Mouse (Mus musculus): ENCODE results near the gene Lgr5. TPM values are rescaled to one million over a fixed set of nuclear protein-coding genes. Genes with fewer than 3 reads are reported as not detected.

The Lgr5 gene
- polyA plus RNA-seq, 1 experiment from 2014 or later, result 8.7 TPM

- Histone ChIP-seq H3K36me3 (ENCODE audit: control insufficient read depth, insufficient read depth, low read length) (no peaks in the 10 kb centered on the region), H3K9me3 (ENCODE audit: control insufficient read depth, low read length) (no peaks in the 10 kb centered on the region), H3K9ac (ENCODE audit: low read length) (no peak overlapping the region), H3K4me3 (ENCODE audit: low read depth, low read length) (no peak overlapping the region), H3K27ac (ENCODE audit: low read depth) (no peak overlapping the region), H3K27me3 (replicated peaks; ENCODE audit: control insufficient read depth, insufficient read depth, low read length) (no peaks in the 10 kb centered on the region), H3K4me2 (ENCODE audit: low read length) (no peak overlapping the region), H3K4me1 (replicated peaks; ENCODE audit: control insufficient read depth, insufficient read depth, low read length) (no peaks in the 10 kb centered on the region)
- ATAC-seq (replicated peaks; ENCODE audit: low FRiP score, low TSS enrichment, low read depth) (no peak; the same call in 1 of the 2 replicates), DNase-seq (ENCODE audit: low spot score) (no peak)
- 65% methylated on average over 12 of the region's 12 CpGs for WGBS
Measured at GRCm38 (mm10) chr10:115561136-115561880, 26.3 kb downstream of the Lgr5 start.

- DNase-seq (ENCODE audit: low spot score) (no peak), ATAC-seq (replicated peaks; ENCODE audit: low FRiP score, low TSS enrichment, low read depth) (no peak)
- no peak overlapping the region for H3K4me2 ChIP-seq (ENCODE audit: low read length)
- H3K9me3 ChIP-seq (ENCODE audit: control insufficient read depth, low read length), result no peaks in the 10 kb centered on the region
- 46% methylated on average over 12 of the region's 12 CpGs for WGBS
- no peak overlapping the region for H3K4me3 ChIP-seq (ENCODE audit: low read depth, low read length)
- no peaks in the 10 kb centered on the region for H3K27me3 ChIP-seq (replicated peaks; ENCODE audit: control insufficient read depth, insufficient read depth, low read length)
- no peak overlapping the region for H3K9ac ChIP-seq (ENCODE audit: low read length)
- H3K27ac ChIP-seq (ENCODE audit: low read depth), result no peak overlapping the region
- H3K36me3 ChIP-seq (ENCODE audit: control insufficient read depth, insufficient read depth, low read length), result no peaks in the 10 kb centered on the region
- no peaks in the 10 kb centered on the region for H3K4me1 ChIP-seq (replicated peaks; ENCODE audit: control insufficient read depth, insufficient read depth, low read length)
Measured at GRCm38 (mm10) chr10:115556738-115557242, 30.8 kb downstream of the Lgr5 start.

- ATAC-seq (replicated peaks; ENCODE audit: low FRiP score, low TSS enrichment, low read depth), result no peak
- 42% methylated on average over 2 of the region's 2 CpGs for WGBS
- no peaks in the 10 kb centered on the region for H3K9me3 ChIP-seq (ENCODE audit: control insufficient read depth, low read length)
Measured at GRCm38 (mm10) chr10:115555191-115555765, 32.3 kb downstream of the Lgr5 start.

GRCm38 (mm10) chr10:115553352-115554113, 34.0 kb downstream of the Lgr5 start:
- Histone ChIP-seq H3K4me3 (ENCODE audit: low read depth, low read length) (no peak overlapping the region), H3K4me1 (replicated peaks; ENCODE audit: control insufficient read depth, insufficient read depth, low read length) (no peaks in the 10 kb centered on the region), H3K4me2 (ENCODE audit: low read length) (no peak overlapping the region), H3K9me3 (ENCODE audit: control insufficient read depth, low read length) (no peaks in the 10 kb centered on the region), H3K27me3 (replicated peaks; ENCODE audit: control insufficient read depth, insufficient read depth, low read length) (no peaks in the 10 kb centered on the region), H3K27ac (ENCODE audit: low read depth) (no peak overlapping the region), H3K36me3 (ENCODE audit: control insufficient read depth, insufficient read depth, low read length) (no peaks in the 10 kb centered on the region), H3K9ac (ENCODE audit: low read length) (no peak overlapping the region)
- ATAC-seq (replicated peaks; ENCODE audit: low FRiP score, low TSS enrichment, low read depth), result no peak
- DNase-seq (ENCODE audit: low spot score), result no peak
- 82% methylated on average over 11 of the region's 11 CpGs for WGBS

More at GRCm38 (mm10) chr10:115555191-115555765, 32.3 kb downstream of the Lgr5 start:
- Histone ChIP-seq H3K4me1 (replicated peaks; ENCODE audit: control insufficient read depth, insufficient read depth, low read length) (no peaks in the 10 kb centered on the region), H3K4me2 (ENCODE audit: low read length) (no peak overlapping the region), H3K36me3 (ENCODE audit: control insufficient read depth, insufficient read depth, low read length) (no peaks in the 10 kb centered on the region), H3K27me3 (replicated peaks; ENCODE audit: control insufficient read depth, insufficient read depth, low read length) (no peaks in the 10 kb centered on the region), H3K27ac (ENCODE audit: low read depth) (no peak overlapping the region), H3K9ac (ENCODE audit: low read length) (no peak overlapping the region), H3K4me3 (ENCODE audit: low read depth, low read length) (no peak overlapping the region)
- DNase-seq (ENCODE audit: low spot score), result no peak

- Histone ChIP-seq H3K4me1 (replicated peaks; ENCODE audit: control insufficient read depth, insufficient read depth, low read length) (no peaks in the 10 kb centered on the region), H3K4me2 (ENCODE audit: low read length) (no peak overlapping the region), H3K27me3 (replicated peaks; ENCODE audit: control insufficient read depth, insufficient read depth, low read length) (no peaks in the 10 kb centered on the region), H3K27ac (ENCODE audit: low read depth) (no peak overlapping the region), H3K9ac (ENCODE audit: low read length) (no peak overlapping the region), H3K4me3 (ENCODE audit: low read depth, low read length) (no peak overlapping the region), H3K9me3 (ENCODE audit: control insufficient read depth, low read length) (no peaks in the 10 kb centered on the region), H3K36me3 (ENCODE audit: control insufficient read depth, insufficient read depth, low read length) (no peaks in the 10 kb centered on the region)
- WGBS, result 80% methylated on average over 3 of the region's 3 CpGs
- no peak for DNase-seq (ENCODE audit: low spot score)
- ATAC-seq (replicated peaks; ENCODE audit: low FRiP score, low TSS enrichment, low read depth), result no peak
Measured at GRCm38 (mm10) chr10:115551069-115551468, 36.5 kb downstream of the Lgr5 start.

GRCm38 (mm10) chr10:115550253-115550652, 37.3 kb downstream of the Lgr5 start:
- no peak overlapping the region for H3K9ac ChIP-seq (ENCODE audit: low read length)
- H3K27ac ChIP-seq (ENCODE audit: low read depth), result no peak overlapping the region
- 78% methylated on average over 7 of the region's 7 CpGs for WGBS
- no peaks in the 10 kb centered on the region for H3K9me3 ChIP-seq (ENCODE audit: control insufficient read depth, low read length)
- no peak for DNase-seq (ENCODE audit: low spot score)
- H3K36me3 ChIP-seq (ENCODE audit: control insufficient read depth, insufficient read depth, low read length), result no peaks in the 10 kb centered on the region
- H3K4me3 ChIP-seq (ENCODE audit: low read depth, low read length), result no peak overlapping the region
- H3K4me2 ChIP-seq (ENCODE audit: low read length), result no peak overlapping the region
- no peaks in the 10 kb centered on the region for H3K27me3 ChIP-seq (replicated peaks; ENCODE audit: control insufficient read depth, insufficient read depth, low read length)
- H3K4me1 ChIP-seq (replicated peaks; ENCODE audit: control insufficient read depth, insufficient read depth, low read length), result no peaks in the 10 kb centered on the region
- ATAC-seq (replicated peaks; ENCODE audit: low FRiP score, low TSS enrichment, low read depth), result no peak

- Histone ChIP-seq H3K4me2 (ENCODE audit: low read length) (no peak overlapping the region), H3K4me1 (replicated peaks; ENCODE audit: control insufficient read depth, insufficient read depth, low read length) (no peaks in the 10 kb centered on the region), H3K36me3 (ENCODE audit: control insufficient read depth, insufficient read depth, low read length) (no peaks in the 10 kb centered on the region), H3K9ac (ENCODE audit: low read length) (no peak overlapping the region), H3K4me3 (ENCODE audit: low read depth, low read length) (no peak overlapping the region), H3K27me3 (replicated peaks; ENCODE audit: control insufficient read depth, insufficient read depth, low read length) (no peaks in the 10 kb centered on the region), H3K9me3 (ENCODE audit: control insufficient read depth, low read length) (no peaks in the 10 kb centered on the region), H3K27ac (ENCODE audit: low read depth) (no peak overlapping the region)
- ATAC-seq (replicated peaks; ENCODE audit: low FRiP score, low TSS enrichment, low read depth) (no peak), DNase-seq (ENCODE audit: low spot score) (no peak)
- 78% methylated on average over 6 of the region's 6 CpGs for WGBS
Measured at GRCm38 (mm10) chr10:115542917-115543316, 44.7 kb downstream of the Lgr5 start.

- H3K4me3 ChIP-seq (ENCODE audit: low read depth, low read length), result no peak overlapping the region
- no peak overlapping the region for H3K4me2 ChIP-seq (ENCODE audit: low read length)
- H3K4me1 ChIP-seq (replicated peaks; ENCODE audit: control insufficient read depth, insufficient read depth, low read length), result no peaks in the 10 kb centered on the region
- 30% methylated on average over 2 of the region's 2 CpGs for WGBS
- no peak overlapping the region for H3K9ac ChIP-seq (ENCODE audit: low read length)
- ATAC-seq (replicated peaks; ENCODE audit: low FRiP score, low TSS enrichment, low read depth) (no peak), DNase-seq (ENCODE audit: low spot score) (no peak)
- no peaks in the 10 kb centered on the region for H3K9me3 ChIP-seq (ENCODE audit: control insufficient read depth, low read length)
- no peaks in the 10 kb centered on the region for H3K27me3 ChIP-seq (replicated peaks; ENCODE audit: control insufficient read depth, insufficient read depth, low read length)
- H3K36me3 ChIP-seq (ENCODE audit: control insufficient read depth, insufficient read depth, low read length), result no peaks in the 10 kb centered on the region
- no peak overlapping the region for H3K27ac ChIP-seq (ENCODE audit: low read depth)
Measured at GRCm38 (mm10) chr10:115530746-115531145, 56.8 kb downstream of the Lgr5 start.

Data from intestine, embryonic 14.5 days (tissue).